Mouse (Mus musculus) lung, embryonic 16.5 days (tissue): ENCODE measurements around the gene 2410004B18Rik. TPM values are rescaled to one million over a fixed set of nuclear protein-coding genes. Genes with fewer than 3 reads are reported as not detected.
A peak's percentile ranks its signal among the peaks of the same experiment; 100 is the strongest.

Experiments
- ATAC-seq: fragments of 200-750 bp; cut with Nextera tagmentation; 2 replicates; pipeline ENCODE4 v1.8.0; 2017; ENCODE audit warnings: low read depth, mild to moderate bottlenecking, moderate library complexity
- H3K27ac ChIP-seq: fragments of 300-500 bp; sonication (generic); 2 replicates; pipeline ENCODE4 v1.5.1; 2014; ENCODE audit warnings: mild to moderate bottlenecking, control low read depth, low read length
- H3K27me3 ChIP-seq: fragments of 300-500 bp; sonication (generic); 2 replicates; pipeline ENCODE4 v1.6.1; 2014; ENCODE audit warnings: low read depth, low read length, mixed read lengths; ENCODE audit not compliant: control insufficient read depth, insufficient read depth
- H3K36me3 ChIP-seq: fragments of 300-500 bp; sonication (generic); 2 replicates; pipeline ENCODE4 v1.6.1; 2014; ENCODE audit warnings: low read length; ENCODE audit not compliant: control insufficient read depth, insufficient read depth
- H3K4me1 ChIP-seq: fragments of 300-500 bp; sonication (generic); replicated peaks from 2 replicates; pipeline ENCODE4 v1.6.1; 2014; ENCODE audit warnings: low read length, mixed read lengths; ENCODE audit not compliant: control insufficient read depth, insufficient read depth
- H3K4me2 ChIP-seq: fragments of 300-500 bp; sonication (generic); 2 replicates; pipeline ENCODE4 v1.6.1; 2014; ENCODE audit warnings: low read depth, low read length, control low read depth
- H3K4me3 ChIP-seq: fragments of 300-500 bp; sonication (generic); 2 replicates; pipeline ENCODE4 v1.5.1; 2014; ENCODE audit warnings: mild to moderate bottlenecking, low read length, control low read depth
- H3K9ac ChIP-seq: fragments of 300-500 bp; sonication (generic); 2 replicates; pipeline ENCODE4 v1.6.1; 2014; ENCODE audit warnings: low read length, control low read depth
- H3K9me3 ChIP-seq: fragments of 300-500 bp; sonication (generic); 2 replicates; pipeline ENCODE4 v1.6.1; 2016; ENCODE audit warnings: low read length; ENCODE audit not compliant: control insufficient read depth
- WGBS: fragments of 180-500 bp; shearing (Covaris S2); extraction: QIAGEN DNeasy Blood & Tissue Kit; methylation state at CpG from one replicate; pipeline ENCODE4 v1.1.7; 2014; 5-methylcytosine and 5-hydroxymethylcytosine counted together
- polyA plus RNA-seq: library from polyadenylated mRNA; unstranded; fragments of >200 nt; fragmentation: Nextera tagmentation; extraction: Ambion mirVana; gene quantifications from 2 replicates; pipeline ENCODE4 v1.2.1, GENCODE M21; 2015

The 2410004B18Rik gene
- polyA plus RNA-seq, 1 experiment from 2014 or later: 46.9 TPM

GRCm38 (mm10) chr3:145971501-145971900 lies 33.7 kb downstream of the 2410004B18Rik start:
- no peaks in the 10 kb centered on the region for H3K36me3 ChIP-seq
- no peak overlapping the region for H3K4me3 ChIP-seq
- no peaks in the 10 kb centered on the region for H3K27me3 ChIP-seq
- WGBS: 41% methylated on average over 10 of the region's 10 CpGs
- peak overlapping the region; percentile 18; the same call in 1 of the 2 replicates for H3K27ac ChIP-seq
- peak; percentile 53 for ATAC-seq
- peaks cover 15% of the 10 kb centered on the region for H3K4me1 ChIP-seq
- no peak overlapping the region for H3K4me2 ChIP-seq
- H3K9ac ChIP-seq: no peak overlapping the region
- peaks cover 5% of the 10 kb centered on the region; the same call in 1 of the 2 replicates for H3K9me3 ChIP-seq

DNA sequence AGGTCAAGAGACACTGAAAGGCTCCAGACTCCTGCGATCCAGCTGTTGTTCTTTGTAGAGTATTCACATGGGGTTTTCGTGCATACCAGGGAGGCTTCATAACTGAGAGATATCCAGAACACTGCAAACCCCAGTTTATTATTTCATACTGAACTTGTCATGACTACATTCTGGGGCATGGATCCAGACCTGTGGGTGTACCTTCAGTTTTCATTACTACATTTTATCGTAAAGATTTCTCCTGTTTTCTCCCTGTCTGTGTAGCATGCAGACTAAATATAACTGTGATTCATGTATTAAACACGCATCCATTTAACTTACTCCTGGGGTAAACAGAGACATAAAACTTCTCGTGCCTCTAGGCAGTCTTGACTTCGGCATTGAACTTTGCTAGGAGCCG lies 37.2 kb downstream of the 2410004B18Rik start:
- H3K4me1 ChIP-seq: 0 out of 2 replicates have a peak, but pooled peaks cover 4% of the 10 kb centered on the region
- H3K4me3 ChIP-seq: no peak overlapping the region
- 71% methylated on average over 7 of the region's 7 CpGs for WGBS
- H3K27ac ChIP-seq: no peak overlapping the region
- H3K4me2 ChIP-seq: no peak overlapping the region
- no peak for ATAC-seq
- no peaks in the 10 kb centered on the region for H3K36me3 ChIP-seq
- peaks cover 10% of the 10 kb centered on the region; the same call in 1 of the 2 replicates for H3K9me3 ChIP-seq
- no peaks in the 10 kb centered on the region for H3K27me3 ChIP-seq
- H3K9ac ChIP-seq: no peak overlapping the region

DNA sequence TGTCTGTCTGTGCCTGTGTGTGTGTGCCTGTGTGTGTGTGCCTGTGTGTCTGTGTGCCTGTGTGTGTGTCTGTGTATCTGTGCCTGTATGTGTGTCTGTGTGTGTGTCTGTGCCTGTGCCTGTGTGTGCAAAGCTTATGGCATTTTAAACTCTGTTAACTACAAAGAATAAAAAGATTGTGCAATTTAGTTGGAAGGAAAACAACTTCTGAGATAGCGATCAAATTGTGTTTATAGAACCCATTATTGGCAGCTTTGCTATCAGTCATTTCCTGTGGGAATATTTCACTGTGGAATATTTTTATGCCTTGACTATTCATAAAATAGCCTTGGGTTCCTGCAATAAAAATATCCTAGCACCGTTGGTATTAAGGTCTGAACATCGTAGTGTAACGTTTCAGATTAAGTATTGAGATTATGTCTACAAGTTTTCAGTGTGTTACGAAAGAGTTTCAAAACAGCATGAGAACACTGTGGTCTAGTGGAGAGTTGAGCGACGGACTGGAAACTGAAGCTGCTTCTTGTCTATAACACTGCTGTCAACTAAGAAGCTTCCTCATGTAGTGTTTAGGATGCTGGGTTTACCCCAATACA lies 47.6 kb downstream of the 2410004B18Rik start:
- Histone ChIP-seq H3K36me3 (no peaks in the 10 kb centered on the region), H3K27me3 (no peaks in the 10 kb centered on the region), H3K9ac (no peak overlapping the region), H3K9me3 (peaks cover 3% of the 10 kb centered on the region; the same call in 1 of the 2 replicates), H3K4me1 (peaks cover 14% of the 10 kb centered on the region; the same call in 1 of the 2 replicates), H3K4me3 (no peak overlapping the region), H3K27ac (peak overlapping the region; percentile 61), H3K4me2 (no peak overlapping the region)
- 44% methylated on average over 7 of the region's 7 CpGs for WGBS
- peak; percentile 24 for ATAC-seq

- no peak for ATAC-seq
- WGBS: 39% methylated on average over 6 of the region's 6 CpGs
- Histone ChIP-seq H3K4me2 (peak overlapping the region; percentile 80; the same call in 1 of the 2 replicates), H3K27me3 (no peaks in the 10 kb centered on the region), H3K36me3 (no peaks in the 10 kb centered on the region), H3K9ac (no peak overlapping the region), H3K4me1 (peaks cover 14% of the 10 kb centered on the region; the same call in 1 of the 2 replicates), H3K27ac (peak overlapping the region; percentile 4), H3K9me3 (peaks cover 3% of the 10 kb centered on the region; the same call in 1 of the 2 replicates), H3K4me3 (peak overlapping the region; percentile 77; the same call in 1 of the 2 replicates)
Observed at GRCm38 (mm10) chr3:145986317-145987001, 48.6 kb downstream of the 2410004B18Rik start.

- peaks cover 22% of the 10 kb centered on the region for H3K4me1 ChIP-seq
Observed at GRCm38 (mm10) chr3:145987268-145987969, 49.6 kb downstream of the 2410004B18Rik start, which contains the start of gene Syde2. Gene Syde2, plus strand, starts transcription at chr3:145987870.

DNA sequence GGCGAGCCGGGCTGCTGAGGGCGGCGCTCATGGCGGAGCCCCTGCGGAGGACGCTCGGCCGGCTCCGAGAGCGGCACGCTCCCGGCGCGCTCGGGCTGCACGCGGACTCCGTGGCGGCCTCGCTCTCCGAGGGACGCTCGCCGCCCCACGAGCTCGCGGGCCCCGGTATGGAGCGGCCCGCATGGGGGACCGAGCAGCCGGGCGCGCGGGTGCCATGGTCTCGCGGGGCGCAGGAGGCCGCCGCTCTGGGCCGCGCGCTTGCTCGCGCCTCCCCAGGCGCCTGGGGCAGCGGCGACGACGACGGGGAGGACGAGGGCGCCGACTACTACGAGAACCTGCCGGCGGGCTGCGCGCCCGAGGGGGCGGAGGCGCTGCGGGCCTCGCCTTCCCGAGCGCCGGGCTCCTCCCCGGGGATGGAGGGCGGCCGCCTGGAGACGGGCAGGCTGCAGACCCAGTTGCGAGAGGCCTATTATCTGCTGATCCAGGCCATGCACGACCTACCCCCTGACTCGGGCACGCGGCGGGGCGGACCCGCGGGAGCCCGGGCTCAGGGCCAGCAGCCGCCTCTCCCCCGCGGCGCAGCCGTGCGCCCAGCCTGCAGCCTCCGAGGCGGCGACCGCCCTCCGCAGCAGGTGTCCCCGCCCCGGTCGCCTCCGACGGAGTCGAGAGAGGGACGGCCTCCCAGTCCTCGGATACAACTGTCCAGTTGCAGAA lies 50.3 kb downstream of the 2410004B18Rik start:
- 1% methylated on average over 50 of the region's 101 CpGs for WGBS
- ATAC-seq: peak; percentile 79
- Histone ChIP-seq H3K4me2 (peak overlapping the region; percentile 80), H3K9ac (peak overlapping the region; percentile 88), H3K36me3 (no peaks in the 10 kb centered on the region), H3K27me3 (no peaks in the 10 kb centered on the region), H3K4me1 (peaks cover 29% of the 10 kb centered on the region), H3K27ac (peak overlapping the region; percentile 98), H3K4me3 (peak overlapping the region; percentile 77), H3K9me3 (peaks cover 2% of the 10 kb centered on the region; the same call in 1 of the 2 replicates)

More at GRCm38 (mm10) chr3:145987268-145987969, 49.6 kb downstream of the 2410004B18Rik start, which contains the start of gene Syde2:
- H3K27ac ChIP-seq: peak within 1 kb of the TSS; percentile 98
- H3K27me3 ChIP-seq: no peaks in the 10 kb centered on the region
- 1% methylated on average over 54 of the region's 65 CpGs for WGBS
- ATAC-seq: peak; percentile 88
- H3K36me3 ChIP-seq: no peaks in the 10 kb centered on the region
- peak within 1 kb of the TSS; percentile 88 for H3K9ac ChIP-seq
- H3K4me2 ChIP-seq: peak within 1 kb of the TSS; percentile 80
- peak within 1 kb of the TSS; percentile 77 for H3K4me3 ChIP-seq
- H3K9me3 ChIP-seq: peaks cover 3% of the 10 kb centered on the region; the same call in 1 of the 2 replicates

DNA sequence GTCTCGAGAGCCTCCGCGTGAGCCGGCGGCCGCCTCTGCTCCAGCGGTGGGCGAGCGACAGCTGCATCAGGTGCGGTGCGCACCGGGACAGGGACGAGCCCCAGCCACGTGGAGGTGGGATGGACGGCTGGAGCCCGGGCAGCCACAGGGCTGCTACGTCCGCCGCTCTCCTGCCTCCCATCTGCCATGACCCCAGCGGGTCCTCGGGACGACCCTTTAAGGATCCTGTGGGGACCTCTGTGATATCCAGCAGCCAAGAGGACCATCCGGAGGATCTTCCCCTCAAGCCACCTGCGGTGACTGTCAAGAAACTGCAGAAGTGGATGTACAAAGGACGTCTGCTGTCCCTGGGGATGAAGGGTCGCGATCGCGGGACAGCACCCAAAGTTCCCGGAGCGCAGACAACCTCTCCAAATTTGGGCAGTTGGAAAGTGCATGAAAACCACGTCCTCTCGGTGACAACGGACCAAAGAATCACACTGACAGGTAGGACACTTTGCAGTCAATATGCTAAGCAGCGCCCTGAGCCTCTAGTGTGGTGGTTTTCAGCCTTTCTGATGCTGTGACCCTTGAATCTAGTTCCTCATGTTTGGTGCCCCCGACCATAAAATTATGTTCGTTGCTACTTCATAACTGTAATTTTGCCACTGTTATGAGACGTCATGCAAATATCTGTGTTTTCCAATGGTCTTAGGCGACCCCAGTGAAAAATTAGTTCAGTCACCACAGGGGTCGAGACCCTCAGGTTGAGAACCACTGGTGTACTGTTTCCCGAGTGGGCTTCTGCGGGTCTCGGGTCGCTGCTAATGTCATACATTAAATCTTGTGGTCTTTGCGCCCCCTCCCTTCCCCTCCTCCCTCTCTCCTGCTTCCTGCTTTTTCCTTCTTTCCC lies 51.1 kb downstream of the 2410004B18Rik start:
- Histone ChIP-seq H3K9ac (peak overlapping the region; percentile 88), H3K36me3 (no peaks in the 10 kb centered on the region), H3K4me3 (peak overlapping the region; percentile 77), H3K4me2 (peak overlapping the region; percentile 80), H3K27ac (peak overlapping the region; percentile 98), H3K27me3 (no peaks in the 10 kb centered on the region), H3K4me1 (peaks cover 28% of the 10 kb centered on the region), H3K9me3 (no peaks in the 10 kb centered on the region)
- under 1% methylated on average over 45 of the region's 45 CpGs for WGBS
- no peak for ATAC-seq

DNA sequence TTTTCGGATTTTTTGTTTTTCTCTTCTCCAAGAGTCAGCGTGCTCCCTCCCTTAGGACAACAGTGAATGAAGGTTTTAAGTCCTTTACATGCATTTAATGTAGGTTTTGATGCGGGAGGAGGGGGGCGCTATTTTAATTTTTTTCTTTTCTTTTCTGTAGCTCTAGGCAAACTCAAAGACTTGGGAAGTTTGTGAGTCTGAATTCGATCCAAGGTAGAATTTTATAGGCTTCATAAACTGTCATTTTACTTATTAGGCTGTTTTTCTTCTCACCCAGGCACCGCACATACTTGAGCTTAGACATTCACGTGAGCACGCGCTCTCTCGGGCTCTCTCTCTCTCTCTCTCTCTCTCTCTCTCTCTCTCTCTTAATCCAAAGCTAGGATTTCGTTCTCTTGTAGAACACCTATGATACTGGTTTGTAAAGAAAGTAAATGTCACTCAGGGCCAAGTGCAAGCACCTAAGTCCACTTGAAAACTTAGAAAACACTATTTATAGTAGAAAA lies 51.8 kb downstream of the 2410004B18Rik start:
- peak overlapping the region; percentile 77 for H3K4me3 ChIP-seq
- peak overlapping the region; percentile 80 for H3K4me2 ChIP-seq
- no peaks in the 10 kb centered on the region for H3K27me3 ChIP-seq
- WGBS: 11% methylated on average over 11 of the region's 11 CpGs
- H3K4me1 ChIP-seq: peaks cover 25% of the 10 kb centered on the region
- no peaks in the 10 kb centered on the region for H3K36me3 ChIP-seq
- no peak for ATAC-seq
- H3K9me3 ChIP-seq: no peaks in the 10 kb centered on the region
- no peak overlapping the region; the same call in 1 of the 2 replicates for H3K27ac ChIP-seq
- peak overlapping the region; percentile 88 for H3K9ac ChIP-seq
